Mouse (Mus musculus) midbrain, embryonic 14.5 days (tissue): ENCODE results near the gene Vps26c. TPM values are rescaled to one million over a fixed set of nuclear protein-coding genes. Genes with fewer than 3 reads are reported as not detected.

Experiments used
- ATAC-seq: fragments of 200-750 bp; cut with Nextera tagmentation; 2 replicates; pipeline ENCODE4 v1.8.0; 2017; ENCODE audit warnings: moderate number of reproducible peaks, moderate library complexity; ENCODE audit not compliant: low FRiP score, low TSS enrichment
- DNase-seq: peaks from one replicate; pipeline ENCODE4 v3.0.0-alpha.2; 2015
- H3K27ac ChIP-seq: fragments of 300-500 bp; sonication (generic); replicated peaks from 2 replicates; pipeline ENCODE4 v1.5.1; 2014; ENCODE audit warnings: mild to moderate bottlenecking, low read depth, low read length, moderate library complexity
- H3K27me3 ChIP-seq: fragments of 300-500 bp; sonication (generic); 2 replicates; pipeline ENCODE4 v1.6.1; 2014; ENCODE audit warnings: low read length, control low read depth, mixed read lengths; ENCODE audit not compliant: control insufficient read depth, insufficient read depth
- H3K36me3 ChIP-seq: fragments of 300-500 bp; sonication (generic); 2 replicates; pipeline ENCODE4 v1.6.1; 2014; ENCODE audit warnings: low read length, control low read depth; ENCODE audit not compliant: control insufficient read depth, insufficient read depth
- H3K4me1 ChIP-seq: fragments of 300-500 bp; sonication (generic); 2 replicates; pipeline ENCODE4 v1.6.1; 2014; ENCODE audit warnings: mild to moderate bottlenecking, antibody characterized with exemption, low read length, control low read depth; ENCODE audit not compliant: control insufficient read depth, insufficient read depth
- H3K4me2 ChIP-seq: fragments of 300-500 bp; sonication (generic); 2 replicates; pipeline ENCODE4 v1.6.1; 2014; ENCODE audit warnings: mild to moderate bottlenecking, low read length, moderate library complexity
- H3K4me3 ChIP-seq: fragments of 300-500 bp; sonication (generic); replicated peaks from 2 replicates; pipeline ENCODE4 v1.5.1; 2014; ENCODE audit warnings: low read depth, low read length
- H3K9ac ChIP-seq: fragments of 300-500 bp; sonication (generic); replicated peaks from 2 replicates; pipeline ENCODE4 v1.6.1; 2014; ENCODE audit warnings: mild to moderate bottlenecking, low read length, moderate library complexity
- H3K9me3 ChIP-seq: fragments of 300-500 bp; sonication (generic); 2 replicates; pipeline ENCODE4 v1.6.1; 2016; ENCODE audit warnings: low read length, control low read depth, mixed read lengths; ENCODE audit not compliant: control insufficient read depth
- WGBS: fragments of 180-500 bp; shearing (Covaris S2); extraction: QIAGEN DNeasy Blood & Tissue Kit; methylation state at CpG from one replicate; pipeline ENCODE4 v1.1.7; 2014; 5-methylcytosine and 5-hydroxymethylcytosine counted together
- polyA plus RNA-seq: library from polyadenylated mRNA; unstranded; fragments of >200 nt; fragmentation: Nextera tagmentation; extraction: Ambion mirVana; gene quantifications from 2 replicates; pipeline ENCODE4 v1.2.1, GENCODE M21; 2014

The Vps26c gene
- polyA plus RNA-seq, 1 experiment from 2014 or later = 73.7 TPM

- Histone ChIP-seq H3K4me3 (no peak overlapping the region), H3K9ac (no peak overlapping the region), H3K9me3 (no peaks in the 10 kb centered on the region; the same call in 1 of the 2 replicates), H3K4me2 (no peak overlapping the region), H3K36me3 (no peaks in the 10 kb centered on the region), H3K4me1 (no peaks in the 10 kb centered on the region), H3K27me3 (no peaks in the 10 kb centered on the region), H3K27ac (no peak overlapping the region)
- WGBS = 87% methylated on average over 5 of the region's 5 CpGs
- no peak for ATAC-seq
- DNase-seq = no peak
Measured at GRCm38 (mm10) chr16:94556228-94556627, 29.6 kb upstream of the Vps26c start.

GRCm38 (mm10) chr16:94555346-94555745 lies 28.7 kb upstream of the Vps26c start:
- Histone ChIP-seq H3K4me3 (no peak overlapping the region), H3K27ac (no peak overlapping the region), H3K36me3 (no peaks in the 10 kb centered on the region), H3K4me1 (no peaks in the 10 kb centered on the region), H3K27me3 (no peaks in the 10 kb centered on the region), H3K9me3 (no peaks in the 10 kb centered on the region; the same call in 1 of the 2 replicates), H3K4me2 (no peak overlapping the region), H3K9ac (no peak overlapping the region)
- no peak for ATAC-seq
- 88% methylated on average over 7 of the region's 7 CpGs for WGBS
- no peak for DNase-seq

- no peak overlapping the region for H3K4me3 ChIP-seq
- H3K27me3 ChIP-seq = no peaks in the 10 kb centered on the region
- H3K36me3 ChIP-seq = no peaks in the 10 kb centered on the region
- no peaks in the 10 kb centered on the region; the same call in 1 of the 2 replicates for H3K9me3 ChIP-seq
- no peak for ATAC-seq
- no peak overlapping the region for H3K9ac ChIP-seq
- DNase-seq = peak; percentile 34
- no peaks in the 10 kb centered on the region for H3K4me1 ChIP-seq
- H3K4me2 ChIP-seq = no peak overlapping the region
- H3K27ac ChIP-seq = no peak overlapping the region
Measured at GRCm38 (mm10) chr16:94551934-94552333, 25.3 kb upstream of the Vps26c start.

GRCm38 (mm10) chr16:94549813-94550212 lies 23.2 kb upstream of the Vps26c start:
- H3K9me3 ChIP-seq = no peaks in the 10 kb centered on the region; the same call in 1 of the 2 replicates

GRCm38 (mm10) chr16:94545781-94546562 lies 19.3 kb upstream of the Vps26c start:
- Histone ChIP-seq H3K27ac (no peak overlapping the region), H3K4me3 (no peak overlapping the region), H3K4me1 (no peaks in the 10 kb centered on the region), H3K27me3 (no peaks in the 10 kb centered on the region), H3K36me3 (no peaks in the 10 kb centered on the region), H3K9ac (no peak overlapping the region), H3K9me3 (no peaks in the 10 kb centered on the region), H3K4me2 (no peak overlapping the region)
- WGBS = 67% methylated on average over 8 of the region's 8 CpGs
- ATAC-seq (no peak), DNase-seq (no peak)

More at GRCm38 (mm10) chr16:94549813-94550212, 23.2 kb upstream of the Vps26c start:
- no peak overlapping the region for H3K4me3 ChIP-seq
- H3K27ac ChIP-seq = no peak overlapping the region
- H3K27me3 ChIP-seq = no peaks in the 10 kb centered on the region
- H3K36me3 ChIP-seq = no peaks in the 10 kb centered on the region
- H3K9ac ChIP-seq = no peak overlapping the region
- 78% methylated on average over 10 of the region's 10 CpGs for WGBS
- DNase-seq (no peak), ATAC-seq (no peak)
- no peaks in the 10 kb centered on the region for H3K4me1 ChIP-seq
- no peak overlapping the region for H3K4me2 ChIP-seq

- 75% methylated on average over 11 of the region's 11 CpGs for WGBS
- DNase-seq (no peak), ATAC-seq (no peak)
- Histone ChIP-seq H3K4me2 (no peak overlapping the region), H3K27me3 (no peaks in the 10 kb centered on the region), H3K4me3 (no peak overlapping the region), H3K4me1 (no peaks in the 10 kb centered on the region), H3K27ac (no peak overlapping the region), H3K36me3 (no peaks in the 10 kb centered on the region), H3K9me3 (no peaks in the 10 kb centered on the region), H3K9ac (no peak overlapping the region)
Measured at GRCm38 (mm10) chr16:94544540-94545105, 18.0 kb upstream of the Vps26c start.

GRCm38 (mm10) chr16:94542898-94543297 lies 16.3 kb upstream of the Vps26c start:
- DNase-seq (no peak), ATAC-seq (no peak)
- Histone ChIP-seq H3K4me2 (no peak overlapping the region), H3K4me1 (no peaks in the 10 kb centered on the region), H3K27me3 (no peaks in the 10 kb centered on the region), H3K9me3 (no peaks in the 10 kb centered on the region), H3K27ac (no peak overlapping the region), H3K36me3 (no peaks in the 10 kb centered on the region), H3K4me3 (no peak overlapping the region), H3K9ac (no peak overlapping the region)
- 94% methylated on average over 8 of the region's 8 CpGs for WGBS

- Histone ChIP-seq H3K36me3 (no peaks in the 10 kb centered on the region), H3K27me3 (no peaks in the 10 kb centered on the region), H3K4me1 (no peaks in the 10 kb centered on the region), H3K4me2 (no peak overlapping the region), H3K9me3 (no peaks in the 10 kb centered on the region), H3K4me3 (no peak overlapping the region), H3K9ac (no peak overlapping the region), H3K27ac (no peak overlapping the region)
- WGBS = 95% methylated on average over 9 of the region's 9 CpGs
- DNase-seq = no peak
- ATAC-seq = no peak
Measured at GRCm38 (mm10) chr16:94540140-94540539, 13.5 kb upstream of the Vps26c start.

- Histone ChIP-seq H3K4me3 (no peak overlapping the region), H3K9ac (no peak overlapping the region), H3K9me3 (no peaks in the 10 kb centered on the region), H3K27me3 (no peaks in the 10 kb centered on the region), H3K27ac (no peak overlapping the region), H3K4me1 (no peaks in the 10 kb centered on the region), H3K36me3 (no peaks in the 10 kb centered on the region), H3K4me2 (no peak overlapping the region)
- ATAC-seq (no peak), DNase-seq (no peak)
- WGBS = 77% methylated on average over 9 of the region's 9 CpGs
Measured at GRCm38 (mm10) chr16:94537159-94537527, 10.5 kb upstream of the Vps26c start.
